Mouse (Mus musculus): ENCODE results near the gene Gm20425.
"Not testable (repeated sequence)": the region's sequence is repeated elsewhere in the genome, so short reads cannot be mapped to it uniquely, and the experiment has no call there.

Gene Gm20425

GRCm38 (mm10) chr9:103224721-103225120 lies 5.4 kb downstream of the Gm20425 start:
- no peak for DNase-seq (ENCODE audit: low read depth)

- DNase-seq (ENCODE audit: low read depth) = no peak
These were observed 15.8 kb downstream of the Gm20425 start for GRCm38 (mm10) chr9:103214281-103214680.

GRCm38 (mm10) chr9:103213631-103214030 lies 16.5 kb downstream of the Gm20425 start:
- DNase-seq (ENCODE audit: low read depth) = peak; percentile 18

- peak; percentile 70 for DNase-seq (ENCODE audit: low read depth)
These were observed 17.3 kb downstream of the Gm20425 start for GRCm38 (mm10) chr9:103212654-103213420.

- DNase-seq (ENCODE audit: low read depth) = no peak
These were observed 21.2 kb downstream of the Gm20425 start for GRCm38 (mm10) chr9:103208802-103209423.

- peak; percentile 82 for DNase-seq (ENCODE audit: low read depth)
These were observed 22.3 kb downstream of the Gm20425 start for GRCm38 (mm10) chr9:103207846-103208245.

- no peak for DNase-seq (ENCODE audit: low read depth)
These were observed 24.3 kb downstream of the Gm20425 start for GRCm38 (mm10) chr9:103205786-103206185.

GRCm38 (mm10) chr9:103201561-103202260 lies 28.4 kb downstream of the Gm20425 start, which contains the start of gene Srprb:
Srprb (minus strand) TSS chr9:103202137.
- peak; percentile 93 for DNase-seq (ENCODE audit: low read depth)

- DNase-seq (ENCODE audit: low read depth) = no peak
These were observed 41.7 kb downstream of the Gm20425 start for GRCm38 (mm10) chr9:103188416-103188815.

- no peak for DNase-seq (ENCODE audit: low read depth)
These were observed 43.4 kb downstream of the Gm20425 start for GRCm38 (mm10) chr9:103186747-103187146.

GRCm38 (mm10) chr9:103185946-103186345 lies 44.2 kb downstream of the Gm20425 start:
- no peak for DNase-seq (ENCODE audit: low read depth)

- no peak for DNase-seq (ENCODE audit: low read depth)
These were observed 45.3 kb downstream of the Gm20425 start for GRCm38 (mm10) chr9:103184855-103185254.

- no peak for DNase-seq (ENCODE audit: low read depth)
These were observed 48.2 kb downstream of the Gm20425 start for GRCm38 (mm10) chr9:103181886-103182285.

- peak; percentile 80 for DNase-seq (ENCODE audit: low read depth)
These were observed 49.1 kb downstream of the Gm20425 start for GRCm38 (mm10) chr9:103180807-103181565.

- peak; percentile 79 for DNase-seq (ENCODE audit: low read depth)
These were observed 49.8 kb downstream of the Gm20425 start for GRCm38 (mm10) chr9:103180303-103180702.

GRCm38 (mm10) chr9:103175692-103176091 lies 54.4 kb downstream of the Gm20425 start:
- no peak for DNase-seq (ENCODE audit: low read depth)

- peak; percentile 25 for DNase-seq (ENCODE audit: low read depth)
These were observed 55.2 kb downstream of the Gm20425 start for GRCm38 (mm10) chr9:103174771-103175519.

GRCm38 (mm10) chr9:103168771-103169170 lies 61.3 kb downstream of the Gm20425 start:
- DNase-seq (ENCODE audit: low read depth) = no peak

- DNase-seq (ENCODE audit: low read depth) = no peak
These were observed 62.1 kb downstream of the Gm20425 start for GRCm38 (mm10) chr9:103168046-103168445.

- no peak for DNase-seq (ENCODE audit: low read depth)
These were observed 66.3 kb downstream of the Gm20425 start for GRCm38 (mm10) chr9:103163806-103164205.

- DNase-seq (ENCODE audit: low read depth) = not testable (repeated sequence)
These were observed 74.9 kb downstream of the Gm20425 start for GRCm38 (mm10) chr9:103155158-103155557.
